Mouse (Mus musculus) G1E (cell line): ENCODE data around the gene Ybx2.

ENCODE experiments used
- CTCF ChIP-seq: IDR thresholded peaks from 2 replicates; pipeline ENCODE4 v1.5.1; 2012; ENCODE audit warnings: low read depth, low read length, inconsistent platforms, mixed read lengths
- GATA1 ChIP-seq: IDR thresholded peaks from 2 replicates; pipeline ENCODE4 v1.6.1; 2012; ENCODE audit warnings: borderline replicate concordance, low read length, inconsistent platforms, mixed read lengths
- TAL1 ChIP-seq: conservative IDR thresholded peaks from 2 replicates; pipeline ENCODE4 v1.6.1; 2012; ENCODE audit warnings: low read depth, low read length, inconsistent platforms, mixed read lengths

DNA sequence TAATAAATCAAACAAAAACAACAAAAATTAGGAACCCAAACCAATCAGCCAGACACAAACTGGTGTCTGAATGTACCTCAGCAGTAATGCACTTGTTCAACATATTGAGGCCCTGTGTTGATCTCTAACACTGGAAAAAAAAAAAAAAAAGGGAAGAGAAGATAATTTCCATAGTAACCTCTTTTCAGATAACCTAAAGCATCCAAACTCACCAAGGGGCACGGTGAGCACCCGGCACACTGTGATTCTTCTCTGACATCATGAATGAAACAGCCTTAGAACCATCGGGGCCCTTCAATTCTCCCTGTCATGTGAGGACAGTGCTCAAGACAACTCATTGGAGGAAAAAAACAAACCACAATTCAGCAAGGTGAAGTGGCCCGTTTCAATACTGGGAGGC, 5.9 kb upstream of the Ybx2 start:
- TF ChIP-seq CTCF, result no peak
- no peak for TF ChIP-seq GATA1
- TF ChIP-seq TAL1, result no peak
